Mouse (Mus musculus): ENCODE measurements around the gene Gse1.

The Gse1 gene

GRCm38 (mm10) chr8:120486477-120487376 is 258.5 kb downstream of the Gse1 start:
- ChIA-PET POLR2A (interaction anchor here (0.6 to 3.6 kb wide), 34 partner anchors 8 to 276 kb away, joined by 3 to 19 read pairs (median 5); no protein-coding TSS in a partner anchor), CTCF (interaction anchor here in 3 of 4 experiments (0.6 to 1.9 kb wide), 14 partner anchors 15 to 159 kb away, joined by 3 to 6 read pairs (median 4); no protein-coding TSS in a partner anchor)

- POLR2A ChIA-PET: interaction anchor here (0.6 to 3.6 kb wide), 34 partner anchors 8 to 277 kb away, joined by 3 to 19 read pairs (median 4); no protein-coding TSS in a partner anchor
These were observed 259.1 kb downstream of the Gse1 start for GRCm38 (mm10) chr8:120487377-120487728.

DNA sequence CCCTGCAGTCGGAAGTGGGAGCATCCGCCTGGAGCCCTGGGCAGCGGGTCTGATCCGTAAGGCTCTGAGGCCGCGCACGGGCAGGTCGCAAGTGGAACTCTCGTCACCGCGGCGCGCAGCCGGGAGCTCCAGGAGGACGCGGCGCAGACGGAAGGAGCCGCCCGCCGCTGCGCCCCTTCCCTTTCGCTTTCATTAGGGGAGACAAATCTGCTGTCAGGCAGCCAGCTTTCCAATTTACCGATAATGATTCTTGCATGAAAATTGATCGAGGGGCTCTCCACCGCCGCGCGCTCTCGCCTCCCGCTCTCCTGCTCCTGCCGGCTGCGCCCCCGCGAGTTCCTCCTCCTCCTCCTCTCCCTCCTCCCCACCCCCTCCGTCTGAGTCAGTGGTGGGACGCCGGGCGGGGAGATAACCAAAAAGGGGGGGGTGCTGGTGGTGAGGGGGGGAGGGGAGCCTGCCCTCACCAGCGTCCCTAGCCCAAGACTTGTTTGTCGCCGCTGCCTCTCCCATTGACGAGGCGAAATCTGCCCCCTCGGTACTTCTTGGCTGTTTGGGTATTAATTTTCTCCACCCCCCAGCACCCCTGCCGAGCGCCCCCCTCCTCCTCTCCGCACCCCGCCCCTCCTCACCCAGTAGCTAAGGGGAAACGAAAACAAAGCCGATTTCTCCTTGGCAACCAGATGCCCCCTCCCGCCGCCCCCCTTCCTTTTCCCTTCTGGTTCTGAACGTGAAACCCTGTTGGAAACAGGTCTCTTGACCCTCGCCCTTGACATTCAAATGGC is 259.7 kb downstream of the Gse1 start:
- ChIA-PET POLR2A (interaction anchor here (0.5 to 3.6 kb wide), 45 partner anchors 9 to 1704 kb away, joined by 3 to 19 read pairs (median 4); no protein-coding TSS in a partner anchor), CTCF (interaction anchor here in 3 of 4 experiments (0.6 to 1.9 kb wide), 21 partner anchors 11 to 491 kb away, joined by 3 to 14 read pairs (median 4); no protein-coding TSS in a partner anchor)

More at GRCm38 (mm10) chr8:120487377-120487728, 259.1 kb downstream of the Gse1 start:
- CTCF ChIA-PET: interaction anchor here in 3 of 4 experiments (0.6 to 1.9 kb wide), 18 partner anchors 11 to 168 kb away, joined by 3 to 14 read pairs (median 4); no protein-coding TSS in a partner anchor

GRCm38 (mm10) chr8:120488636-120489131 is 260.4 kb downstream of the Gse1 start:
- CTCF ChIA-PET: interaction anchor here in 3 of 4 experiments (0.6 to 1.3 kb wide), 9 partner anchors 19 to 492 kb away, joined by 3 to 14 read pairs (median 4); no protein-coding TSS in a partner anchor
- POLR2A ChIA-PET: interaction anchor here (0.6 to 3.6 kb wide), 27 partner anchors 10 to 1095 kb away, joined by 3 to 19 read pairs (median 4); no protein-coding TSS in a partner anchor

DNA sequence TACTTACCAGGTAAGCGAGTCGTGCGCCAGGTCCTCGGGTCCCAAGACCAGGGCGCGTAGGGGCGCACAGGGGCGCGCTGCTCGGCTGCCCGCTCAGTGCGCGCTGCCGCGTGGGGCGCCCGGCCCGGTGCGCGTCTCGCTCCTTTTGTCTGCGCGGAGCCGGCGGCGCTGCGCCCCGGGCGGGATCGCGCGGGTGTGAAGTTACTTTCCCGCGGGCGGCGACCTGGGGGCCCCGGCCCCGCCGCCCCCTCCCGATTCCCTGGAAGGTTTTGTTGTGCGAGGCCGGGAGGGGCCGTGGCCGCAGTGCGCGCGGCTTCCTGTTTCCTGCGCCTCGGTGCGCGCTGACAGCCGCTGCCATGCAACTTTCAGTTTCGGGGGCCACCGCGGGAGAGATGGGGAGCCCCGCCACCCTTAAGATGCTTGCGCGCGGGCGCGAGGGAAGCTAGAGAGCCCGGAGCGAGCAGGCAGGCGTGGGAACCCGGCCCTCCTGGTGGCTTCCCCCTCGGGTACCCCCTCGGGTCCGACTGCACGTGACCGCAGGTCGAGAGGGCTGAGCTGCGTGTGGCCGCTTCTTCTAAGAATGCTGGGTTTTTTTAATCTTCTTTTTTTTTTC is 261.0 kb downstream of the Gse1 start:
- ChIA-PET CTCF (interaction anchor here in 1 of 4 experiments (1.5 kb wide), 1 partner anchor 188 kb away, joined by 4 read pairs; no protein-coding TSS in a partner anchor), POLR2A (interaction anchor here in 2 of 4 experiments (0.6 to 3.6 kb wide), 17 partner anchors 8 to 105 kb away, joined by 3 to 19 read pairs (median 5); no protein-coding TSS in a partner anchor)

- POLR2A ChIA-PET: interaction anchor here in 3 of 4 experiments (0.6 to 3.6 kb wide), 23 partner anchors 9 to 82 kb away, joined by 3 to 19 read pairs (median 4); no protein-coding TSS in a partner anchor
These were observed 261.6 kb downstream of the Gse1 start for GRCm38 (mm10) chr8:120489771-120490281.

GRCm38 (mm10) chr8:120490354-120491141 is 262.3 kb downstream of the Gse1 start:
- POLR2A ChIA-PET: interaction anchor here in 3 of 4 experiments (0.6 to 2.1 kb wide), 25 partner anchors 8 to 82 kb away, joined by 3 to 15 read pairs (median 4); no protein-coding TSS in a partner anchor
- CTCF ChIA-PET: interaction anchor here (0.6 to 1.5 kb wide), 9 partner anchors 13 to 190 kb away, joined by 3 to 11 read pairs (median 3); no protein-coding TSS in a partner anchor

More at GRCm38 (mm10) chr8:120489771-120490281, 261.6 kb downstream of the Gse1 start:
- CTCF ChIA-PET: interaction anchor here (0.6 to 1.5 kb wide), 7 partner anchors 13 to 189 kb away, joined by 3 to 11 read pairs (median 3); no protein-coding TSS in a partner anchor

DNA sequence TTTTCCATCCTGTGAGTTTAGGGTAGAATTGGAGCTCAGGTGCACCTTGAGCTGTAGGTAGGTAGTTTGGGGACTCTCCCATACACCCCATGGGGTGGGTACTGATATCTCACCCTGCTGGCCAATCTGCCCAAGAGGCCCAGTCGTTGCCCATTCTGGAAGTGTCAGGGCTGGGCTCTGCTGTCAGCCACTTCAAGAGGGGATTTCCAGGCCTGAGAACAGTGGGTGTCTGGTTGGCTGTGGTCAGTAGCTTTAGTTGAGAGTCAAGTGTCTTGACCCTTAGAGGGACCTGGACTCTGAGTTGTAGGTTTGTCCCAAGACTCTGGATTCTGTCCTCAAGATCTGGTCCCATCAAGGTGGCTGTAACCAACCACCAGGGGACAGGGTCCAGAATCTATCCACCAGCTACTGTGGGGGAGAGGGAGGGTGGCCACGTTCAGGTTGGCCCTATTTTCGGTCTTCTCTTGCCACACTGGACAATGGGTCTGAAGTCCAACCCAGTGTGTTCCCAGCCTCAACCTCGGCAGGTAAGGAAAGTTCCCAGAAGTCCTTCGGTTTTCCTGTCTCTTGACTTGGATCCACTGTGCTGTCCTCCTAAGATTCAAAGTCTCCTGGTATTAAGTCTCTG is 263.0 kb downstream of the Gse1 start:
- CTCF ChIA-PET: interaction anchor here in 3 of 4 experiments (0.9 to 1.3 kb wide), 5 partner anchors 11 to 83 kb away, joined by 3 to 4 read pairs (median 3); no protein-coding TSS in a partner anchor
- POLR2A ChIA-PET: interaction anchor here in 3 of 4 experiments (0.7 to 3.3 kb wide), 20 partner anchors 7 to 122 kb away, joined by 3 to 15 read pairs (median 4); no protein-coding TSS in a partner anchor

- POLR2A ChIA-PET: interaction anchor here in 2 of 4 experiments (0.7 to 3.3 kb wide), 8 partner anchors 9 to 123 kb away, joined by 3 to 15 read pairs (median 4); no protein-coding TSS in a partner anchor
- CTCF ChIA-PET: interaction anchor here in 3 of 4 experiments (0.7 to 1.1 kb wide), 3 partner anchors 10 to 40 kb away, joined by 3 to 4 read pairs (median 4); no protein-coding TSS in a partner anchor
These were observed 264.1 kb downstream of the Gse1 start for GRCm38 (mm10) chr8:120492193-120492880.

DNA sequence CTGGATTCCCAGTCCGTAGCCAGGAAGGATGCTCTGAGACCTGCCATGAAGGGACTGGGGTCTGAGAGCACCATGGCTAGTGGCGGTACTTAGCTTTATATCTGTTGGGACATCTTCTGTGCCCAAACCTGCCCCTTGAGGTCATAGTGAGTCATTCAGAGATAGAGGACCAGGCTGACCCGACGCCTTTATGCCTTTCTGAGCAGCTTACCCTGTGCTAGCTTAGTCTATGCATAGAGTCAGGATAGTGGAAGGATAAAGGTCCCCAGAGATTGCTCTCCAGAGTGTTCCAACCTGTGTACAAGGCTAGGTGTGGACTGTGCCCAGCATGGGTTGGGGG is 264.6 kb downstream of the Gse1 start:
- ChIA-PET CTCF (interaction anchor here in 2 of 4 experiments (0.7 to 1.1 kb wide), 2 partner anchors 12 to 40 kb away, joined by 3 to 4 read pairs; no protein-coding TSS in a partner anchor), POLR2A (interaction anchor here in 2 of 4 experiments (0.7 to 3.3 kb wide), 7 partner anchors 9 to 20 kb away, joined by 3 to 15 read pairs (median 4); no protein-coding TSS in a partner anchor)

DNA sequence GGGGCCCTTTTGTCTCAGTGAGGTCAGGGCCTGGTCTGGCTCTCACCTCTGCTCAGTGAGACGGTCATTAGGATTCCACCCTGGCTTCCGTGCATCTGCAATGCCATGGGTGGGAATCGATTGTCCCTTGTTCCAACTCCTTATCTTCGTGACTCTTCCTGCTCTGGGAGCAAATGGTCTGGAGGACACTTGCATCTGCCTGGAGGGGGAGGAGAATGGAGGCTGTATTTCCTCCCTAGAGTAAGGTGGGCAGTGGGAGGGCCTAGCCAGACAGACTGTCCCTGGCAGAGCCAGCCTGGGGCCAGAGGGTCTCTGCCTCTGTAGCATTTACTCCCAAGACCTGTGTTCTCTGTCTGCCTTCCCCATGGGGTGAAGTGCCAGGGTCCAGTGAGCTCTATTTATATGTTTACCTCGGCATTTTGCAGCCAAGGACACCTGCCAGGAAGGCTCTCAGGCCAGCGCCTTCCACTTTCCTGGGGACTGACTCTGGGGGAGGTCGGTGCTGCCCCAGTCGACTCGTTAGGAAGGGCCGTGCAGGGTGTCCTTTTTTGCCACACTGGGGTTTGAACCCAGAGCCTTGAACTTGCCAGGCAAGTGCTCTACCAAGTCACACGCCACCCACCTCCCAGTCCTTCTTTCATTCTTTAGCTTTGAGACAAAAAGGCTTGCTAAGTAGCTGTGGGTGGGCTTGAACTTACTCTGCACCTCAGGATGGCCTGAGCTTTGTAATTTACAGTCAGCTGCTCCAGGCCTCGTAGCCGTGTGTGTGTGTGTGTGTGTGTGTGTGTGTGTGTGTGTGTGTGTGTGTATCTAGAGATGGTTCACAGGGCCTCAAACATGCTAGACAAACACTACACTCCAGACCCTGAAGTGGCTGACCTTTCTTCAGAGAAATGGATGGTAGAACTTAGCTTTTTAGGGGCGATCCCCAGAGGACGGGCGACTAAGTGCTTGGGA is 265.5 kb downstream of the Gse1 start:
- ChIA-PET POLR2A (interaction anchor here in 3 of 4 experiments (0.6 to 3.3 kb wide), 14 partner anchors 8 to 184 kb away, joined by 3 to 15 read pairs (median 4); no protein-coding TSS in a partner anchor), CTCF (interaction anchor here in 3 of 4 experiments (0.5 to 1.4 kb wide), 4 partner anchors 15 to 210 kb away, joined by 3 to 6 read pairs (median 4); no protein-coding TSS in a partner anchor)

DNA sequence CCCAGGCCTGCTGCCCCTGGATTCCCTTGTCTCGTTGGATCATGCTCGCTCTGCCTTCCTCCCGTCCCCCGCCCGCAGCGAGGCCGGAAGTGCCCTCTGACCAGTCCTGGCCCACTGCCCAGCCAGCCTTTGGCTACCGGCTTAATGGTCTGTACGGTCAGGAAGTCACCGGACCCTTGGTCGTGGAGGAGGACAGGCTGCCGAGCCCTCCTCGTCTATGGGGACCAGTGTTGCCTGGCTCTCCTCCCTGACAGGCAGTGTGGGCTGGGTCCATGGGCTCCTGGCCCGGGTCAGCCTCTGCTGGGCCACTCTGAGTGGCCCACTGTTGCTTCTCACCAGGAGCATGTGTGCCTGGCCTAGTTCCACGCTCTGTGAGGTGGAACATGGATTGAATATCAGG is 266.6 kb downstream of the Gse1 start:
- ChIA-PET POLR2A (interaction anchor here in 3 of 4 experiments (0.6 to 3.3 kb wide), 8 partner anchors 8 to 186 kb away, joined by 3 to 15 read pairs (median 4); no protein-coding TSS in a partner anchor), CTCF (no interaction called here)

DNA sequence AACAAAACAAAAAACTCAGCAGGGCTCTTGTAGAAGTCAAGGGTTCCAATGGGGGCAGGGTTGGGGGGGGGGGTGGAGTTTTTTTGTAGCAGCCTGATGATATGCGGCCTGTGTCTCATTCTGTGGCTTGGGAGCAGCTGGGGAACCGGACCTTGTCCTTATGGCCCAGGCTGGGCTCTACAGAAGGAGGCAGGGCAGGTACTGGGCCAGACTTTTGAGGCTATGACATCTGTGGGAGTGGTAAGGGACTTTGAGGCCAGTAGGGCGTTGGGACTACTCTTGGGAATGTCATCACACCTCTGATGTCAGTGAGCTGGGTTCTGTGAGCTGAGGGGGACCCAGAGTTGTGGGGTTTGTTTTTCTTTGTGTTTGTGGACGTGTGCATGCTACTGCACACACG is 267.2 kb downstream of the Gse1 start:
- CTCF ChIA-PET: interaction anchor here in 1 of 4 experiments (1.1 kb wide), 1 partner anchor 130 kb away, joined by 3 read pairs; no protein-coding TSS in a partner anchor
- POLR2A ChIA-PET: interaction anchor here in 2 of 4 experiments (1.2 to 2.1 kb wide), 4 partner anchors 11 to 41 kb away, joined by 3 to 4 read pairs (median 3); no protein-coding TSS in a partner anchor

DNA sequence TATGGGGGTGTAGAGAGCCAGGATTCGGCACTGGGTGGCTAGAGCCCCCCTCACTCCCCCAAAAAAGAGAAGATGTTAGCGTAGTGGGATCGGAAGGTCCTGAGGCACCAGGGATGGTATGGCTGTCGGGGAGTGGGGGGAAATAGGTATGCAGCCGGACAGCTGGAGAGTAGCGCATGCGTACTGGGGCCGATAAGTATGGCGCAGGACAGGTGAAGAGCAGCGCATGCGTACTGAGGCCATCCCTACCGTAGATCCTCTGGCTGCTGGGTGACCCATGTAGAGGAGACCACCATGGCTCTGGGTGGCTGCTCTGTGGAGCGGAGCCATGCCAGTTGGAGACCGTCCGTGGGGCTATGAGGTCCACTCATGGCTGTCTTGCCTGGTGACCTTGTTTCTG is 268.2 kb downstream of the Gse1 start:
- ChIA-PET POLR2A (interaction anchor here in 2 of 4 experiments (0.8 to 1.4 kb wide), 4 partner anchors 8 to 39 kb away, joined by 3 to 4 read pairs (median 3); no protein-coding TSS in a partner anchor), CTCF (interaction anchor here in 1 of 4 experiments (1.0 to 1.1 kb wide), 2 partner anchors 131 to 208 kb away, joined by 3 read pairs; no protein-coding TSS in a partner anchor)
